Mouse (Mus musculus) hindbrain, embryonic 12.5 days (tissue): ENCODE data around the gene Zbtb9. TPM values are rescaled to one million over a fixed set of nuclear protein-coding genes. Genes with fewer than 3 reads are reported as not detected.
A peak's percentile ranks its signal among the peaks of the same experiment; 100 is the strongest.

Experiments used
- ATAC-seq: fragments of 200-750 bp; cut with Nextera tagmentation; 2 replicates; pipeline ENCODE4 v1.8.0; 2017; ENCODE audit warnings: moderate TSS enrichment; ENCODE audit not compliant: low FRiP score
- H3K27ac ChIP-seq: fragments of 300-500 bp; sonication (generic); 2 replicates; pipeline ENCODE4 v1.5.1; 2016; ENCODE audit warnings: mild to moderate bottlenecking
- H3K27me3 ChIP-seq: fragments of 300-500 bp; sonication (generic); 2 replicates; pipeline ENCODE4 v1.6.1; 2016; ENCODE audit warnings: mild to moderate bottlenecking
- H3K36me3 ChIP-seq: fragments of 300-500 bp; sonication (generic); 2 replicates; pipeline ENCODE4 v1.6.1; 2016; ENCODE audit warnings: mild to moderate bottlenecking
- H3K4me1 ChIP-seq: fragments of 300-500 bp; sonication (generic); 2 replicates; pipeline ENCODE4 v1.6.1; 2016
- H3K4me2 ChIP-seq: fragments of 300-500 bp; sonication (generic); replicated peaks from 2 replicates; pipeline ENCODE4 v1.6.1; 2016; ENCODE audit warnings: mild to moderate bottlenecking
- H3K4me3 ChIP-seq: fragments of 300-500 bp; sonication (generic); 2 replicates; pipeline ENCODE4 v1.5.1; 2016; ENCODE audit warnings: mild to moderate bottlenecking
- H3K9ac ChIP-seq: fragments of 300-500 bp; sonication (generic); 2 replicates; pipeline ENCODE4 v1.6.1; 2016; ENCODE audit warnings: mild to moderate bottlenecking, moderate library complexity
- H3K9me3 ChIP-seq: fragments of 300-500 bp; sonication (generic); replicated peaks from 2 replicates; pipeline ENCODE4 v1.6.1; 2016; ENCODE audit warnings: mild to moderate bottlenecking
- WGBS: fragments of 180-500 bp; shearing (Covaris S2); methylation state at CpG from one replicate; pipeline ENCODE4 v1.1.7; 2016; 5-methylcytosine and 5-hydroxymethylcytosine counted together
- polyA plus RNA-seq: library from polyadenylated mRNA; unstranded; fragments of >200 nt; fragmentation: Nextera tagmentation; extraction: Ambion mirVana; gene quantifications from 2 replicates; pipeline ENCODE4 v1.2.1, GENCODE M21; 2016

Zbtb9 gene
- polyA plus RNA-seq, 1 experiment from 2014 or later, result 19.4 TPM

DNA sequence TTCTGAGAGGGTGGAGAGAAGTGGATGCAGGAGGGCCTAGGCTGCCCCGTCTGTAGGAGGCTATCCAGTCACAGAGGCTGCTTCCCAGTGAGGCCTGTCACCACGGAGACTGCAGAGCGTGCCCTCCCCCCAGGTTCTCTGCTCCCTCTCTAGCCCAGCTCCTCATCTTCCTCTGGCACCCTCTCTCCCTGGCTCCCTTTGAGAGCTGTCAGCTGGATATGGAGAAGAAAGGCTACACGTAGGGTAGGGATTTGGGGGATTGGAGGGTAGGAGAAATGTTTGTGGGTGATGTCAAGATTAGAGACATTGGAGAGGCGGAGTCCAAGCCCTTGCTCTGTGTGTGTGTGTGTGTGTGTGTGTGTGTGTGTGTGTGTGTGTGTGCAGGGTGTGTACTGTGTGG lies 23.1 kb upstream of the Zbtb9 start:
- H3K9me3 ChIP-seq, result no peaks in the 10 kb centered on the region
- peak overlapping the region; percentile 97 for H3K9ac ChIP-seq
- ATAC-seq, result no peak
- peaks cover 87% of the 10 kb centered on the region for H3K4me1 ChIP-seq
- WGBS, result 40% methylated on average over 5 of the region's 5 CpGs
- H3K4me3 ChIP-seq, result peak overlapping the region; percentile 87
- H3K4me2 ChIP-seq, result peak overlapping the region; percentile 99
- peaks cover 4% of the 10 kb centered on the region for H3K36me3 ChIP-seq
- H3K27me3 ChIP-seq, result no peaks in the 10 kb centered on the region
- H3K27ac ChIP-seq, result peak overlapping the region; percentile 95

DNA sequence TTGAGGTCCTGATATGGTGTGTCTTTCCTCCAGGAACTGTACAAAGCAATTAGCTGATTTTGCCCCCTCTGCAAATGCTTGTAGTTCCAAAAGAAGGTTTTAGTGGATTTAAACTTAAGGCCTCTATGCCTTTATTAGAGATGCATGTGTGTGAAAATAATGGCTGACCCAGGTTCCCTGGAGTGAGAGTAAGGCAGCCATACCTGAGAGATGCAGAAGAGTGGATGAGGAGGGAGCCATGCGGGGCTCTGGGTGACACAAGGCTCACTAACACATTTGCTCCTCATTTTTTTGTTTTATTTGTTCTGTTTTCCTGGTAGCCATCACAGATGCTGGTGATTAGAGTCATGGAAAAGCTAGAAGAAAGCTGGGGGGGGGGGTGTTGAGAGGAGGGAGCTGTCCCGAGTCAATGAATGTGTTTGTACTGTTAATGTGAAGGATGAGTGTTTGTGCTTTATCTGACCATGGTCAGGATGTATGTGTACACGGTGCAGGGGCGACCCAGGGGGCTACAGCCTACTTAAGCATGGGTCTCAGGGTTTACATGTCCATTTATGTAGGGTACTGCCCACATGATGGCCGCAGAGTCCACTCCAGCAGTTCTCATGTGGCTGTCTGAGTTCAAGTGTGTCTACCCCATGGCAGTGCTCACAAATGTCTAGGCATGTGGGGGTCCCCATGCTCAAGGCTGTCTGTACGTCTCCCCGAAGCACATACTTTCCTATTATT lies 22.2 kb upstream of the Zbtb9 start:
- WGBS, result 29% methylated on average over 7 of the region's 7 CpGs
- H3K9me3 ChIP-seq, result no peaks in the 10 kb centered on the region
- H3K9ac ChIP-seq, result peak overlapping the region; percentile 97
- peaks cover 12% of the 10 kb centered on the region for H3K36me3 ChIP-seq
- H3K27ac ChIP-seq, result peak overlapping the region; percentile 95
- peaks cover 85% of the 10 kb centered on the region for H3K4me1 ChIP-seq
- no peak for ATAC-seq
- no peaks in the 10 kb centered on the region for H3K27me3 ChIP-seq
- H3K4me3 ChIP-seq, result peak overlapping the region; percentile 41
- peak overlapping the region; percentile 99 for H3K4me2 ChIP-seq

DNA sequence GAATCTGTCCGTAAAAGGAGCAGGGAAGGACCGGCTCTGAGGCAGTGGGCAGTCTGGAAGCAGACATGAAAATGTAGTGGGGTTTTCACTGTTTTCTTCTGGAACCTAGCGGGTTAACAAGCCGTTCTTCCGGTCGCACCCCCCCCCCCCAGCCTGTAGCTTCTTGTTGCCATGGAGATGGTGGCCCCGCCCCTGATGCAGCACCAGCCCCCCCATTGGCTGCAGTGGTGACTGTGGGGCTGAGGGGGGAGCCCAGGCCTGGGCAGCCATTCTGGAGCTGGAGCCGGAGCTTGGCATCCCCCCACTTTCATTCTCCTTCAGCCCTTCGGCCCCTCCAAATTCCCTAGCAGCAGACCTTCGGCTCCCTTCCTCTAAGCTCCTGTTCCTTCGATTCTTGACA lies 21.6 kb upstream of the Zbtb9 start:
- Histone ChIP-seq H3K27me3 (no peaks in the 10 kb centered on the region), H3K4me1 (peaks cover 78% of the 10 kb centered on the region), H3K9ac (peak overlapping the region; percentile 97), H3K4me2 (peak overlapping the region; percentile 99), H3K4me3 (peak overlapping the region; percentile 41), H3K36me3 (peaks cover 19% of the 10 kb centered on the region), H3K27ac (peak overlapping the region; percentile 95), H3K9me3 (no peaks in the 10 kb centered on the region)
- under 1% methylated on average over 10 of the region's 11 CpGs for WGBS
- ATAC-seq, result peak; percentile 64

DNA sequence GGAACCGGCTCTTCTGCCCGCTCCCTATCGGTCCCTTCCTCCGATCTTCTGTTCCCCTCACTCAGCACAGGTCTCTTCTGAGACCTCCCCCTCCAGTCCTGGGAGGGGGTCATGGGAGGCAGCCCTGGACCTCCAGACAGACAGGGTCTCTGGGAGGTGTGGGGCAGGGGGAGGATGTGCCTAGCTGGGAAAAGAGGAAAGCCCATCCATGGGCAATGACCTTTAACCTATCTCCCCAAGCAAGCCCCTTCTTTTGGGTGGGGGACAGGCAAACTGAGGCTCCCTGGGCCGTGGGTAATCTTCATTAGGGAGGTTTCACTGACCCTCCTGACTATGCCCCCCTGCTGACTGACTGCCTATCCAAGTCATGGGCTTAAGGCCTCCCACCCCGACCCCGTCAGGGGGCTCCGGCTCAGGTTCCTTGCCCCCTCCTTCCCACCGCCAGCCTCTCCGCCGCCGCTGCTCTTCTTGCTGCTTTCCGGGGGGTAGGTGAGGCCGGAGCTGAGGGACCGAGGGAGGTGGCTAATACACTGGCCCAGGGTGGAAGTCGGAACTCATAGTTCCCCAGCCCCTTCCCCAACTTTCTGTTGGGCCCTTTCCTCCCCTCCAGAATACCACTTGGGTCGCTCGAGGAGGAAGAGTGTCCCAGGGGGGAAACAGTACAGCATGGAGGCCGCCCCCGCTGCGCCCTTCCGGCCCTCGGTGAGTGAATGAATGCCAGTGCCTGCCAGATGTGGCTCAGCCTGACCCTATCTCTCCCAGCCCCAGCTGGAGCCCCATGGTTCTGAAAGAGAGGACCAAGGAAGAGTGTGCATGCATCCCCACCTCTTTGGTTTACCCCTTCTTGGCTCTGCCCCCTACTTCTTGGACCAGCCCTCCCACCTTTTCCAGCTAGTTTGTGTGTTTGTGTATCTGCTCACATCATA lies 20.8 kb upstream of the Zbtb9 start:
- Histone ChIP-seq H3K4me3 (peak overlapping the region; percentile 41), H3K27ac (peak overlapping the region; percentile 95), H3K36me3 (peaks cover 27% of the 10 kb centered on the region), H3K9ac (peak overlapping the region; percentile 97), H3K4me2 (peak overlapping the region; percentile 99), H3K9me3 (no peaks in the 10 kb centered on the region), H3K4me1 (peaks cover 70% of the 10 kb centered on the region), H3K27me3 (no peaks in the 10 kb centered on the region)
- WGBS, result 3% methylated on average over 23 of the region's 23 CpGs
- ATAC-seq, result peak; percentile 22

DNA sequence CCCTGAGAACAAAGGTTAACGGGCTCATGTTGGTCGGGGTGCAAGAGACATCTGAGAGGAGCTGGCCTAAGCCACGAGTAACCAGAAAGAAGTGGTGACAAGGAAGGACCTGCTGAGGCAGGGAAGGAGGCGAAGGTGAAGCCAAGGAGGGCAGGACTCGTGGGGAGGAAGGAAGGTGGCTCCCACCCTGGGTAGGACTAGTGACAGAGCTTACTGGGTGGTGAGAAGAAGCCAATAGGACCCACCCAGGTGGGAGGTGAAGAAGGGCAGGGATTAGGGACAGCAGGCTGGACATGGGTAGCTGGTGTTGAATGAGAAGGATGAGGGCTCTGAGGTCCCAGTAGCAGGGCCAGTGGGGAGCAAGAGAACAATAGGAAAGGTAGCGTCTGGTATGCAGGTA lies 19.8 kb upstream of the Zbtb9 start:
- WGBS, result 25% methylated on average over 6 of the region's 6 CpGs
- Histone ChIP-seq H3K4me3 (peak overlapping the region; percentile 41), H3K4me1 (peaks cover 62% of the 10 kb centered on the region), H3K27me3 (no peaks in the 10 kb centered on the region), H3K27ac (peak overlapping the region; percentile 48; the same call in 1 of the 2 replicates), H3K4me2 (peak overlapping the region; percentile 99), H3K9ac (peak overlapping the region; percentile 97), H3K36me3 (peaks cover 37% of the 10 kb centered on the region), H3K9me3 (no peaks in the 10 kb centered on the region)
- ATAC-seq, result no peak

DNA sequence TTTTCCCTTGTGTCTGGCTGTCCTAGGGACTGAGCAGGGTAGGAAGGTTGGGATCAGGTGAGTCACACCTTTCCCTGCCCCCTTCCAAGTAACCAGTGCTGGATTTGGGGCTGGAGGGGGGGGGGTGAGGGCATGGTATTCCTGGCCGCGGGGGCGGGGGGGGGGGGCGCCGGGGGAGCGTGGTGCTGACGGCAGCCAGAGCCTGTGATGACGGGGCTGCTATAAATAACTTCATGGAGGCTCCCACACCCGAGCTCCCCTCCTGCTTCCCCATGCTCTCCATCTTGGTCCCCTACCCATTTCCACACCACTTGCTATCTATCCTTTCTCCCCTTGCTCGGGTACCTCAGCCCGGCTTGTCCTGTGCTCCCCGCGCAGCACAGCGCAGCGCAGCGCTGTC lies 19.2 kb upstream of the Zbtb9 start:
- 30% methylated on average over 8 of the region's 16 CpGs for WGBS
- Histone ChIP-seq H3K4me2 (peak overlapping the region; percentile 99), H3K4me1 (peaks cover 58% of the 10 kb centered on the region), H3K9ac (peak overlapping the region; percentile 97), H3K36me3 (peaks cover 42% of the 10 kb centered on the region), H3K27ac (peak overlapping the region; percentile 48), H3K4me3 (peak overlapping the region; percentile 41), H3K9me3 (no peaks in the 10 kb centered on the region), H3K27me3 (no peaks in the 10 kb centered on the region)
- no peak for ATAC-seq

DNA sequence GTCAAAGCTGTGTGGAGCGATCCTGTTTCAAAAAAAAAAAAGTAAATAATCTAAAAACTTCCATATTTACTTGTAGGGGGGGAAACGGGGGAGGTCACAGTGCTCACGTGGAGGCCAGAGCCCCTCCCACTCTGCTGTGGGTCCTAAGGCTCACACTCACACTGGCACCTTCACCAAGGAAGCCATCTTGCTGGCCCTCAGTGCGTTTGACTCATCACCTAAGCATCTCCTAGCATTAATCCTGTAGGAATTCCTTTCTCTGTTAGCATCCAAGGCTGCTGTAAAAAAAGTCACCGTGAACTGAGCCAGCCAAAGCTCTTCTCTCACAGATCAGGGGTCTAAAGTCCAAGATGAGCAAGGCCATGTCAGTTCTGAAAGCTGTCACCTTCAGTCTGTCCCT lies 16.7 kb upstream of the Zbtb9 start:
- Histone ChIP-seq H3K36me3 (peaks cover 68% of the 10 kb centered on the region), H3K4me1 (peaks cover 32% of the 10 kb centered on the region), H3K27ac (peak overlapping the region; percentile 23; the same call in 1 of the 2 replicates), H3K4me3 (no peak overlapping the region), H3K9me3 (no peaks in the 10 kb centered on the region), H3K27me3 (no peaks in the 10 kb centered on the region), H3K9ac (no peak overlapping the region), H3K4me2 (no peak overlapping the region)
- ATAC-seq, result no peak
- 89% methylated on average over 5 of the region's 5 CpGs for WGBS

DNA sequence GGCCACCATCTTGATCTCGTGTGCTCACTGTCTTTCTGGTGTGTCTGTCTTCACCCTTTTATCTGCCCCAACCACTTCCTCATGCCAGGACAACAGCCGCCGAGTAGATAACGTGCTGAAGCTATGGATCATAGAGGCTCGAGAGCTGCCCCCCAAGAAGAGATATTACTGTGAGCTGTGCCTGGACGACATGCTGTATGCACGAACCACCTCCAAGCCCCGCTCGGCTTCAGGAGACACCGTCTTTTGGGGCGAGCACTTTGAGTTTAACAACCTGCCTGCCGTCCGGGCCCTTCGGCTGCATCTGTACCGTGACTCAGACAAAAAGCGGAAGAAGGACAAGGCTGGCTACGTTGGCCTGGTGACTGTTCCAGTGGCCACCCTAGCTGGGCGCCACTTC lies 16.1 kb upstream of the Zbtb9 start:
- Histone ChIP-seq H3K36me3 (peaks cover 74% of the 10 kb centered on the region), H3K4me2 (no peak overlapping the region), H3K9ac (no peak overlapping the region), H3K4me1 (peaks cover 28% of the 10 kb centered on the region), H3K27ac (no peak overlapping the region), H3K4me3 (no peak overlapping the region), H3K9me3 (no peaks in the 10 kb centered on the region), H3K27me3 (no peaks in the 10 kb centered on the region)
- no peak for ATAC-seq
- WGBS, result 89% methylated on average over 18 of the region's 18 CpGs

DNA sequence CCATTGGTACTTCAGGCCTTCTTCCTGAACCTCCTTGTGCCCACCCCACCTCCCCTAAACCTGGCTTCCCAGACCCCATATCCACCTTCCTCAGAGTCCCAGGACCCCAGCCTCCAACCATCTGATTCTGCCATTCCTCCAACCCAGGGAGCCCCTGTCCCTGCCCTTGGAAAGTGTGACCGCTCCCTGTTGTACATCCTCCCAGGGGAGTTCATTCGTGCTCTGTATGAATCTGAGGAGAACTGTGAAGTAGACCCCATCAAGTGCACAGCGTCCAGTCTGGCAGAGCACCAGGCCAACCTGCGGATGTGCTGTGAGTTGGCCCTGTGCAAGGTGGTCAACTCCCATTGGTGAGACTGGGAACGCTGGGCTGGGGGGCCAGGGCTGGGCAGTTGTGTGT lies 15.1 kb upstream of the Zbtb9 start:
- no peak overlapping the region for H3K9ac ChIP-seq
- H3K27ac ChIP-seq, result no peak overlapping the region
- no peak for ATAC-seq
- peaks cover 84% of the 10 kb centered on the region for H3K36me3 ChIP-seq
- H3K9me3 ChIP-seq, result no peaks in the 10 kb centered on the region
- no peak overlapping the region for H3K4me3 ChIP-seq
- peaks cover 18% of the 10 kb centered on the region for H3K4me1 ChIP-seq
- no peaks in the 10 kb centered on the region for H3K27me3 ChIP-seq
- WGBS, result 97% methylated on average over 5 of the region's 5 CpGs
- no peak overlapping the region for H3K4me2 ChIP-seq

DNA sequence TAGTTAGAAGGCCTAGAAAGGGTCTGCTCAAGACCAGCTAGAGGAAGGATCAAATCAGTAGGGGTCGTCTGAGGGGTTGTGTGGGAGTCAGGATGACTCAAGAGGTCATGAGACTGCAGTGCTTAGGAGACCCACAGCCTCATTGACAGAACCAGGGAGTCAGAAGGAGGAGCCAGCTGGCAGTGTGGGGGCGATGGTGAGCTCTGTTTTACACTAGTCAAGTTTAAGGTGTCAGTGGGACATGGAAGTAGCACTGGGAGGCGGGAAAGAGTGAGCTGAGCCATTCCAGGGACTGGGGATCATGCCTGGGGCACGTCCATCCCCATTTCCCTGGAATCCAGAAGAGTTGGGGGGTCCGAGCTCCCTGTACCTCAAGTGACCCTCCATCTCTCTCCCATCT lies 14.1 kb upstream of the Zbtb9 start:
- peaks cover 91% of the 10 kb centered on the region for H3K36me3 ChIP-seq
- H3K4me2 ChIP-seq, result no peak overlapping the region
- H3K27ac ChIP-seq, result no peak overlapping the region
- no peak overlapping the region for H3K4me3 ChIP-seq
- H3K4me1 ChIP-seq, result peaks cover 8% of the 10 kb centered on the region
- no peak overlapping the region for H3K9ac ChIP-seq
- 75% methylated on average over 5 of the region's 5 CpGs for WGBS
- H3K9me3 ChIP-seq, result no peaks in the 10 kb centered on the region
- no peak for ATAC-seq
- no peaks in the 10 kb centered on the region for H3K27me3 ChIP-seq

DNA sequence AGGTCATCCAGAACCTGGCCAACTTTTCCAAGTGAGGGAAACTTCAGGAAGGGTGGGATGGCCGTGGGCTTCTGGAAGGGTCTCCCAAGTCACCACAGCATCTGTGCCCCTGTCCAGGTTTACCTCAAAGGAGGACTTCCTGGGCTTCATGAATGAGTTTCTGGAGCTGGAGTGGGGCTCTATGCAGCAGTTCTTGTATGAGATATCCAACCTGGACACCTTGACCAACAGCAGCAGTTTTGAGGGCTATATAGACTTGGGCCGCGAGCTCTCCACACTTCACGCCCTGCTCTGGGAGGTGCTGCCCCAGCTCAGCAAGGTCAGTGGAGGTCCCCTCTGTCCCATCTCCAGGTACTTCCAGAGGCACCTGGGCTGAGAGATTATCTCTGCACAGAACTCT lies 13.2 kb upstream of the Zbtb9 start:
- Histone ChIP-seq H3K36me3 (peaks cover 97% of the 10 kb centered on the region), H3K9me3 (no peaks in the 10 kb centered on the region), H3K9ac (no peak overlapping the region), H3K27ac (no peak overlapping the region), H3K4me3 (no peak overlapping the region), H3K4me2 (no peak overlapping the region), H3K4me1 (0 out of 2 replicates have a peak, but pooled peaks cover 2% of the 10 kb centered on the region), H3K27me3 (no peaks in the 10 kb centered on the region)
- WGBS, result 93% methylated on average over 4 of the region's 4 CpGs
- no peak for ATAC-seq

DNA sequence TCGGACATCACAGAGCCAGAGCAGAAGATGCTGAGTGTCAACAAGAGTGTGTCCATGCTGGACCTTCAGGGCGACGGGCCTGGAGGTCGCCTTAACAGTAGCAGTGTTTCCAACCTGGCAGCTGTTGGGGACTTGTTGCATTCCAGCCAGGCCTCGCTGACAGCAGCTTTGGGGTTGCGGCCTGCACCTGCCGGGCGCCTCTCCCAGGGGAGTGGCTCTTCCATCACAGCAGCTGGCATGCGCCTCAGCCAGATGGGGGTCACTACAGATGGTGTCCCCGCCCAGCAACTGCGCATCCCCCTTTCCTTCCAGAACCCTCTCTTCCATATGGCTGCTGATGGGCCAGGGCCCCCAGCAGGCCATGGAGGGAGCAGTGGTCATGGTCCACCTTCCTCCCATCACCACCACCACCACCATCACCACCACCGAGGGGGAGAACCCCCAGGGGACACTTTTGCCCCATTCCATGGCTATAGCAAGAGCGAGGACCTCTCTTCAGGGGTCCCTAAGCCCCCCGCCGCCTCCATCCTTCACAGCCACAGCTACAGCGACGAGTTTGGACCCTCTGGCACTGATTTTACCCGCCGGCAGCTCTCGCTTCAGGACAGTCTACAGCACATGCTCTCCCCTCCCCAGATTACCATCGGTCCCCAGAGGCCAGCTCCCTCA lies 11.3 kb upstream of the Zbtb9 start:
- 90% methylated on average over 21 of the region's 21 CpGs for WGBS
- Histone ChIP-seq H3K27ac (no peak overlapping the region), H3K4me2 (no peak overlapping the region), H3K9me3 (no peaks in the 10 kb centered on the region), H3K27me3 (no peaks in the 10 kb centered on the region), H3K4me3 (no peak overlapping the region), H3K4me1 (no peaks in the 10 kb centered on the region), H3K36me3 (peaks cover 97% of the 10 kb centered on the region), H3K9ac (no peak overlapping the region)
- ATAC-seq, result no peak
